Mouse (Mus musculus) hindbrain, embryonic 15.5 days (tissue): Measurements from ENCODE around the gene Rhbdl1. TPM values are rescaled to one million over a fixed set of nuclear protein-coding genes. Genes with fewer than 3 reads are reported as not detected.
"Not testable (repeated sequence)": the region's sequence is repeated elsewhere in the genome, so short reads cannot be mapped to it uniquely, and the experiment has no call there.

Source experiments
- ATAC-seq: fragments of 200-750 bp; cut with Nextera tagmentation; 2 replicates; pipeline ENCODE4 v1.8.0; 2017; ENCODE audit warnings: low read depth, moderate number of reproducible peaks, moderate TSS enrichment; ENCODE audit not compliant: low FRiP score
- H3K27ac ChIP-seq: fragments of 300-500 bp; sonication (generic); replicated peaks from 2 replicates; pipeline ENCODE4 v1.5.1; 2015; ENCODE audit warnings: mild to moderate bottlenecking, inconsistent platforms
- H3K27me3 ChIP-seq: fragments of 300-500 bp; sonication (generic); 2 replicates; pipeline ENCODE4 v1.6.1; 2015; ENCODE audit warnings: control low read depth, inconsistent platforms
- H3K36me3 ChIP-seq: fragments of 300-500 bp; sonication (generic); 2 replicates; pipeline ENCODE4 v1.6.1; 2015; ENCODE audit warnings: control low read depth, inconsistent platforms
- H3K4me1 ChIP-seq: fragments of 300-500 bp; sonication (generic); replicated peaks from 2 replicates; pipeline ENCODE4 v1.6.1; 2015; ENCODE audit warnings: control low read depth, inconsistent platforms
- H3K4me2 ChIP-seq: fragments of 300-500 bp; sonication (generic); 2 replicates; pipeline ENCODE4 v1.6.1; 2015; ENCODE audit warnings: moderate library complexity, mild to moderate bottlenecking, inconsistent platforms
- H3K4me3 ChIP-seq: fragments of 300-500 bp; sonication (generic); 2 replicates; pipeline ENCODE4 v1.5.1; 2015; ENCODE audit warnings: mild to moderate bottlenecking, inconsistent platforms
- H3K9ac ChIP-seq: fragments of 300-500 bp; sonication (generic); 2 replicates; pipeline ENCODE4 v1.6.1; 2015; ENCODE audit warnings: inconsistent platforms
- H3K9me3 ChIP-seq: fragments of 300-500 bp; sonication (generic); 2 replicates; pipeline ENCODE4 v1.6.1; 2016; ENCODE audit warnings: control low read depth, inconsistent platforms
- WGBS: fragments of 180-500 bp; shearing (Covaris S2); methylation state at CpG from one replicate; pipeline ENCODE4 v1.1.7; 2015; 5-methylcytosine and 5-hydroxymethylcytosine counted together
- polyA plus RNA-seq: library from polyadenylated mRNA; unstranded; fragments of >200 nt; fragmentation: Nextera tagmentation; extraction: Ambion mirVana; gene quantifications from 2 replicates; pipeline ENCODE4 v1.2.1, GENCODE M21; 2015

The Rhbdl1 gene
- polyA plus RNA-seq, 1 experiment from 2014 or later: 56.8 TPM

GRCm38 (mm10) chr17:25877741-25878610 lies 40.9 kb upstream of the Rhbdl1 start:
- Histone ChIP-seq H3K9ac (no peak overlapping the region), H3K27ac (no peak overlapping the region), H3K4me2 (no peak overlapping the region), H3K36me3 (0 out of 2 replicates have a peak, but pooled peaks cover 3% of the 10 kb centered on the region), H3K9me3 (no peaks in the 10 kb centered on the region), H3K27me3 (no peaks in the 10 kb centered on the region), H3K4me3 (no peak overlapping the region), H3K4me1 (peaks cover 43% of the 10 kb centered on the region)
- ATAC-seq: no peak
- 93% methylated on average over 32 of the region's 32 CpGs for WGBS

GRCm38 (mm10) chr17:25877025-25877424 lies 39.9 kb upstream of the Rhbdl1 start:
- Histone ChIP-seq H3K27me3 (no peaks in the 10 kb centered on the region), H3K36me3 (0 out of 2 replicates have a peak, but pooled peaks cover 3% of the 10 kb centered on the region), H3K9ac (no peak overlapping the region), H3K27ac (no peak overlapping the region), H3K4me2 (peak overlapping the region; percentile 90; the same call in 1 of the 2 replicates), H3K4me1 (peaks cover 43% of the 10 kb centered on the region), H3K4me3 (no peak overlapping the region), H3K9me3 (no peaks in the 10 kb centered on the region)
- no peak for ATAC-seq
- WGBS: 89% methylated on average over 3 of the region's 3 CpGs

GRCm38 (mm10) chr17:25876347-25876915 lies 39.3 kb upstream of the Rhbdl1 start:
- 0 out of 2 replicates have a peak, but pooled peaks cover 3% of the 10 kb centered on the region for H3K36me3 ChIP-seq
- H3K4me1 ChIP-seq: peaks cover 43% of the 10 kb centered on the region
- peak overlapping the region; percentile 95; the same call in 1 of the 2 replicates for H3K27ac ChIP-seq
- peak overlapping the region; percentile 85 for H3K9ac ChIP-seq
- peak overlapping the region; percentile 90 for H3K4me2 ChIP-seq
- ATAC-seq: no peak
- no peaks in the 10 kb centered on the region for H3K9me3 ChIP-seq
- 61% methylated on average over 10 of the region's 10 CpGs for WGBS
- H3K27me3 ChIP-seq: no peaks in the 10 kb centered on the region
- H3K4me3 ChIP-seq: peak overlapping the region; percentile 64

DNA sequence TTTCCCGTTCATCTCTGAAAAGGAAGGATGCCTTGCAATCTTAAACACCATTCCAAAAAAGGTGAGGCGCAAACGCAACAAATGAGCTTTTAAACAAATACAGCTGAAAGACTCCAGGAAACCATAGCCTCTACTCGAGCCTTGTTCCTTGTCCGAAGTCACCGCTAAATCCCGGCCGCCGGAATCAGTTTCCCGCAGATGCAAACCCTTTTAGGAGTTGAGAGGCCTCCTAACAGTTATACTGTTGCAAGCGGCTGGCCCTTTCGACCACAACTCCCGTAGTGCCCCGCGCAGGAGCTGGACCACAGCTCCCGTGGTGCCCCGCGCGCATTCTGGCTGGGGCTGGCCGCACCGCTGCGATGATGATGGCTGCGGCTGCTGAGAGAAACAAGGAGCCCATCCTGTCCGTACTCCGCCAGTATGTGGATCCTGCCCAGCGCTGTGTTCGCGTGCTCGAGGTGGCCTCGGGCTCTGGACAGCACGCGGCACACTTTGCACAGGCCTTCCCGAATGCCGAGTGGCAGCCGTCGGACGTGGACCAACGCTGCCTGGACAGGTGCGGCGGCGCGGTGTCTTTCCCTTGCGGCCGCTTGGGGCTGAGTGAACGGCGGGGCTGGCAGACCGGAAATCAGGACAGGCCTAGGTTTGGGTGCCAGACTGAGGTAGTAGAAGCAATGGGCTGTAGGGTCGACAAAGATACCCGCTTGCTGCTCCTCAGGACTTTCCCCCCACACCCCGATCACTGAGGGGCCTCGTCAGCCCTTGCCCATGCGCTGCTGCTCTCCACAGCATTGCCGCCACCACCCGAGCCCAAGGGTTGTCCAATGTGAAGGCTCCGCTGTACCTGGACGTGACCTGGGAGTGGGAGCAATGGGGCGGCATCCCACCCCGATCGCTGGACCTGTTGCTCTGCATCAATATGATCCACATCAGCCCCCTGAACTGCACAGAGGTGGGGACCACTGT lies 38.4 kb upstream of the Rhbdl1 start:
- H3K27me3 ChIP-seq: no peaks in the 10 kb centered on the region
- ATAC-seq: peak; percentile 89
- H3K9me3 ChIP-seq: no peaks in the 10 kb centered on the region
- 0 out of 2 replicates have a peak, but pooled peaks cover 3% of the 10 kb centered on the region for H3K36me3 ChIP-seq
- peak overlapping the region; percentile 64 for H3K4me3 ChIP-seq
- H3K4me1 ChIP-seq: peaks cover 34% of the 10 kb centered on the region
- peak overlapping the region; percentile 90 for H3K4me2 ChIP-seq
- peak overlapping the region; percentile 85 for H3K9ac ChIP-seq
- WGBS: under 1% methylated on average over 59 of the region's 59 CpGs
- peak overlapping the region; percentile 95 for H3K27ac ChIP-seq

DNA sequence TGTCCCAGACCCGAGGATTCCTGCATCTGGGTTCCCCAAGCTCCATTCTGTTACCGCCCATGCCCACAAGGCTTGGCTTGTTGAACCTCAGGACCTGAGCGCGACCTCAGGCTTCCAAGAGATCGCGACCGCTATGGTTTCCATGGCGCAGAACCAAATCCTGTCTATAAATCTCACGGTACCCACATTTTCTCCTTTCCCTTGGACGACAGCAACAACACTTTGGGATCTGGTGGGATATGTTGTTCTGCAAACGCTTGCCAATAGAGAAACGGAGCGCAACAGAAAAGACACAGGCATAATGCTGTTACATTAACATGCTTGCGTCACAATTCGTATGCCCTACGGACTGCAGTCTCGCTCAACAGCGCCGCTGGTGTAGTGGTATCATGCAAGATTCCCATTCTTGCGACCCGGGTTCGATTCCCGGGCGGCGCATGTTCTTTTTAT lies 37.7 kb upstream of the Rhbdl1 start, which contains the start of gene Mettl26:
Gene Mettl26 (plus strand): TSS at position 354 of the 450 bp plus-strand sequence.
- H3K9me3 ChIP-seq: no peaks in the 10 kb centered on the region
- under 1% methylated on average over 25 of the region's 25 CpGs for WGBS
- ATAC-seq: peak; percentile 67

GRCm38 (mm10) chr17:25874148-25874720 lies 37.1 kb upstream of the Rhbdl1 start:
- WGBS: 6% methylated on average over 14 of the region's 14 CpGs
- no peaks in the 10 kb centered on the region for H3K9me3 ChIP-seq
- peak overlapping the region; percentile 95 for H3K27ac ChIP-seq
- peak overlapping the region; percentile 90 for H3K4me2 ChIP-seq
- 0 out of 2 replicates have a peak, but pooled peaks cover 3% of the 10 kb centered on the region for H3K36me3 ChIP-seq
- peak; percentile 15; the same call in 1 of the 2 replicates for ATAC-seq
- H3K4me3 ChIP-seq: peak overlapping the region; percentile 64
- H3K9ac ChIP-seq: peak overlapping the region; percentile 61
- peaks cover 26% of the 10 kb centered on the region for H3K4me1 ChIP-seq
- H3K27me3 ChIP-seq: no peaks in the 10 kb centered on the region

More for the DNA sequence above, 37.7 kb upstream of the Rhbdl1 start, which contains the start of gene Mettl26:
- Histone ChIP-seq H3K27me3 (no peaks in the 10 kb centered on the region), H3K4me2 (peak within 1 kb of the TSS; percentile 90), H3K9ac (peak within 1 kb of the TSS; percentile 85), H3K4me1 (peaks cover 27% of the 10 kb centered on the region), H3K27ac (peak within 1 kb of the TSS; percentile 95), H3K4me3 (peak within 1 kb of the TSS; percentile 64), H3K36me3 (0 out of 2 replicates have a peak, but pooled peaks cover 3% of the 10 kb centered on the region)

DNA sequence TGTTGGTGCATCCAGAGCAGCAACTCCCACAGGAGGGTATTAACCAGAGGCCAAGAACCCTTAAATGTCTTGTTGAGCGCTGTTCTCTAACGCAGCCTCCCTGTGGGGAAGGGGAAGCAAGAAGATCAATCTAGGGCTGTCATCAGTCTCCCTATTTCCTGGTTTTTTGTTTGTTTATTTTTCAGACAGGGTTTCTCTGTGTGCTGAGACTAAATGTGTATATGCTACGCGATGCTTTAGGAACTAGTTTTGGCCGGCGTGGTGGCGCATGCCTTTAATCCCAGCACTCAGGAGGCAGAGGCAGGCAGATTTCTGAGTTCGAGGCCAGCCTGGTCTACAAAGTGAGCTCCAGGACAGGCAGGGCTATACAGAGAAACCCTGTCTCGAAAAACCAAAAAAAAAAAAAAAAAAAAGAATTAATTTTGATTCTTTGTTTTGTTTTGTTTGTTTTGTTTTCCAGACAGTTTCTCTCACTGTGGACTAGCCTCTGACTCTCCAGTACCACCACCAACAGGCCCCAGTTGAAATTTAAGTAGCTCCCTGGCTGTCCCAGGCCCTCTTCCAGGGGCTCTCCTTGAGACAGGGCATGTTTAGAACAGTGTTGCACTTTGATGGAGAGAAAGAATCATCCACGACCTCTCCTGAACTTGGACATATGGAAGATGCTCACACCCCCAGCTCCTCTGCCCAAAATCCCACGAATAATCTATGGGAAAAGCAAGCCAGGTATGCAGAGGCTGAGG lies 36.5 kb upstream of the Rhbdl1 start:
- Histone ChIP-seq H3K27ac (peak overlapping the region; percentile 95), H3K27me3 (no peaks in the 10 kb centered on the region), H3K4me1 (peaks cover 31% of the 10 kb centered on the region), H3K9me3 (no peaks in the 10 kb centered on the region), H3K4me2 (peak overlapping the region; percentile 90), H3K9ac (peak overlapping the region; percentile 61), H3K36me3 (0 out of 2 replicates have a peak, but pooled peaks cover 3% of the 10 kb centered on the region), H3K4me3 (peak overlapping the region; percentile 64)
- 79% methylated on average over 11 of the region's 11 CpGs for whole genome bisulfite sequencing
- no peak for ATAC-seq

DNA sequence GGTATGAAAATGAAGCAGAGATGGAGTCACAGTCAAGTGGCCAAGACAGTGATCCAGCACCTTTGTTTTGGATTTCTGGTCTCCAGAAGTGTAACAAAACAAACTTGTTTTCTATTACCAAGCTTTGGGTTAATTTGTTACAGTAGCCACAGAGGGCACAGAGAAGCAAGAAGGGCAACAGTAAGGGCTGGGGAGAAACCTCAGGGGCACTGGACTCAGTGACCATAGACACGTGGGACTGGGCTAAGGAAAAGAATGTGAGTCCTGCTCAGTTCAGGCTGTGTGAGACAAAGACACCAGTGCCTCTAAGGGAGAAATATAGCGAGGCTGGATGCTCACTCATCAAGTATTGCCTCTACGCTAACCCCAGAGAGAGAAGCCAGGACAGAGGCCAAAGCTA lies 35.6 kb upstream of the Rhbdl1 start:
- H3K9me3 ChIP-seq: no peaks in the 10 kb centered on the region
- no peak overlapping the region for H3K4me3 ChIP-seq
- no peak overlapping the region for H3K9ac ChIP-seq
- no peak overlapping the region for H3K27ac ChIP-seq
- peaks cover 35% of the 10 kb centered on the region for H3K4me1 ChIP-seq
- WGBS: 91% methylated on average over 3 of the region's 3 CpGs
- ATAC-seq: no peak
- H3K27me3 ChIP-seq: no peaks in the 10 kb centered on the region
- no peak overlapping the region for H3K4me2 ChIP-seq
- H3K36me3 ChIP-seq: 0 out of 2 replicates have a peak, but pooled peaks cover under 1% of the 10 kb centered on the region

DNA sequence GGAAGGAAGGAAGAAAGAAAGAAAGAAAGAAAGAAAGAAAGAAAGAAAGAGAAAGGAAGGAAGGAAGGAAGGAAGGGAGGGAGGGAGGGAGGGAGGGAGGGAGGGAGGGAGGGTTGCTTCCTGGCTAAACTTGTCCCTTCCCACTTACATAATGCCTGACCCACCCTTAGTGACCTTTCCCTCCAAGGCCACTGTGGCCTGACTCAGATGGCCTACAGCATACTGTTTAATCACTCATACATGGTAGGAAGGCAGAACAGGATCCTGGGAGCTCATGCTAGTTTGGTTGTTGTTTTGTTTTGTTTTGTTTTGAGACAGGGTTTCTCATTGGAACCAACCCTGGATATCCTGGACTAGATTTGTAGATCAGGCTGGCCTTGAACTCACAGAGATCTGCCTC lies 34.5 kb upstream of the Rhbdl1 start:
- not testable (repeated sequence) for H3K27ac ChIP-seq, H3K4me3 ChIP-seq, ATAC-seq, H3K27me3 ChIP-seq, H3K9me3 ChIP-seq, H3K36me3 ChIP-seq, H3K9ac ChIP-seq, H3K4me2 ChIP-seq
- peaks cover 35% of the 10 kb centered on the region for H3K4me1 ChIP-seq

- no peak for ATAC-seq
- H3K4me3 ChIP-seq: no peak overlapping the region
- 90% methylated on average over 2 of the region's 2 CpGs for WGBS
- peaks cover 28% of the 10 kb centered on the region for H3K4me1 ChIP-seq
- no peak overlapping the region for H3K27ac ChIP-seq
- no peaks in the 10 kb centered on the region for H3K27me3 ChIP-seq
- H3K9me3 ChIP-seq: no peaks in the 10 kb centered on the region
- H3K9ac ChIP-seq: no peak overlapping the region
- H3K4me2 ChIP-seq: no peak overlapping the region
- H3K36me3 ChIP-seq: no peaks in the 10 kb centered on the region
Observed at GRCm38 (mm10) chr17:25869954-25870353, 32.9 kb upstream of the Rhbdl1 start.
